Mouse (Mus musculus) embryonic fibroblast, embryonic 13.5 days (primary cell): Measurements from ENCODE around the gene Egln1.

Source experiments
- CTCF ChIP-seq: IDR thresholded peaks from 2 replicates; pipeline ENCODE4 v1.5.1; 2011; ENCODE audit warnings: mild to moderate bottlenecking, control low read depth, low read length, moderate library complexity, borderline replicate concordance; ENCODE audit not compliant: insufficient read depth
- POLR2A ChIP-seq: IDR thresholded peaks from 2 replicates; pipeline ENCODE4 v1.6.1; 2011; ENCODE audit warnings: low read depth, mild to moderate bottlenecking, control low read depth, low read length, moderate library complexity

GRCm38 (mm10) chr8:124878946-124879526 is 70.1 kb downstream of the Egln1 start:
- no peak for TF ChIP-seq CTCF
- TF ChIP-seq POLR2A: no peak
